Mouse (Mus musculus) G1E (cell line): ENCODE measurements around the gene Hsf2bp.

Experiments
- CTCF ChIP-seq: IDR thresholded peaks from 2 replicates; pipeline ENCODE4 v1.5.1; 2012; ENCODE audit warnings: low read depth, low read length, inconsistent platforms, mixed read lengths
- GATA1 ChIP-seq: IDR thresholded peaks from 2 replicates; pipeline ENCODE4 v1.6.1; 2012; ENCODE audit warnings: borderline replicate concordance, low read length, inconsistent platforms, mixed read lengths
- GATA2 ChIP-seq: IDR thresholded peaks from 2 replicates; pipeline ENCODE4 v1.6.1; 2012; ENCODE audit warnings: low read depth, low read length, inconsistent platforms, borderline replicate concordance
- POLR2AphosphoS5 ChIP-seq: IDR thresholded peaks from 2 replicates; pipeline ENCODE4 v1.6.1; 2012; ENCODE audit warnings: low read depth, low read length, inconsistent platforms; ENCODE audit not compliant: insufficient replicate concordance
- TAL1 ChIP-seq: conservative IDR thresholded peaks from 2 replicates; pipeline ENCODE4 v1.6.1; 2012; ENCODE audit warnings: low read depth, low read length, inconsistent platforms, mixed read lengths

- TF ChIP-seq CTCF (no peak), POLR2AphosphoS5 (no peak), TAL1 (no peak), GATA1 (no peak), GATA2 (no peak)
Measured at GRCm38 (mm10) chr17:31977131-31977530, 59.0 kb downstream of the Hsf2bp start.
